Mouse (Mus musculus): Measurements from ENCODE around the gene Aqp6.

- TF ChIP-seq FLI1 (IDR thresholded peaks at IDR 0.05; ENCODE audit: low read length): no peak
- no peak for TF ChIP-seq GATA1 (IDR thresholded peaks at IDR 0.05; ENCODE audit: borderline replicate concordance, low read length)
Observed at GRCm38 (mm10) chr15:99596841-99597240, 4.4 kb upstream of the Aqp6 start.
